Mouse (Mus musculus) G1E (cell line): ENCODE data around the gene Taf8.

Experiments used
- CTCF ChIP-seq: IDR thresholded peaks from 2 replicates; pipeline ENCODE4 v1.5.1; 2012; ENCODE audit warnings: low read depth, low read length, inconsistent platforms, mixed read lengths
- GATA1 ChIP-seq: IDR thresholded peaks from 2 replicates; pipeline ENCODE4 v1.6.1; 2012; ENCODE audit warnings: borderline replicate concordance, low read length, inconsistent platforms, mixed read lengths

- TF ChIP-seq CTCF (no peak), GATA1 (no peak)
Observed at GRCm38 (mm10) chr17:47542061-47542460, 40.0 kb upstream of the Taf8 start.
